ENCODE assay signal across 15 mouse cellular contexts in genomic region chr12:88476702-88477101, GRCm38 (mm10).
"Had no signal": no experiment of that assay in that cellular context is flagged by ENCODE, and none has a peak within 500 bp of the region (broad histone marks: within the 10 kb centered on the region; RNA-seq: fewer than 3 reads in every experiment).

No protein-coding gene starts in this region.

- H3K27ac ChIP-seq: neural tube, embryonic 15.5 days; stomach, embryonic 15.5 days; stomach, postnatal 0 days had no signal

- DNase-seq: retina, postnatal 1 day; right cerebral cortex, adult 18-20 months; right cerebral cortex, postnatal 14 days; right cerebral cortex, postnatal 25 days; right cerebral cortex, postnatal 4 days; spleen, adult 18-20 months; thymus, adult 18-20 months; thymus, adult 2 months; thymus, postnatal 14 days; thymus, postnatal 25 days; thymus, postnatal 36 days; thymus, postnatal 4 days had no signal

- H3K4me3 ChIP-seq: neural tube, embryonic 15.5 days; stomach, embryonic 15.5 days had no signal

- H3K36me3 ChIP-seq: neural tube, embryonic 15.5 days; stomach, embryonic 15.5 days had no signal

- H3K9ac ChIP-seq: neural tube, embryonic 15.5 days; stomach, embryonic 15.5 days had no signal

- H3K4me2 ChIP-seq: neural tube, embryonic 15.5 days; stomach, embryonic 15.5 days had no signal

- H3K9me3 ChIP-seq: neural tube, embryonic 15.5 days; stomach, embryonic 15.5 days had no signal

- H3K4me1 ChIP-seq: neural tube, embryonic 15.5 days; stomach, embryonic 15.5 days had no signal

- H3K27me3 ChIP-seq: neural tube, embryonic 15.5 days; stomach, embryonic 15.5 days had no signal
